Mouse (Mus musculus) skeletal muscle tissue, postnatal 0 days (tissue): ENCODE results near the gene Gm15140. TPM values are rescaled to one million over a fixed set of nuclear protein-coding genes. Genes with fewer than 3 reads are reported as not detected.

Experiments
- polyA plus RNA-seq: library from polyadenylated mRNA; unstranded; fragments of >200 nt; fragmentation: Nextera tagmentation; extraction: Ambion mirVana; gene quantifications from 2 replicates; pipeline ENCODE4 v1.2.1, GENCODE M21; 2015

Gene Gm15140
- not detected in 2 replicates for polyA plus RNA-seq

DNA sequence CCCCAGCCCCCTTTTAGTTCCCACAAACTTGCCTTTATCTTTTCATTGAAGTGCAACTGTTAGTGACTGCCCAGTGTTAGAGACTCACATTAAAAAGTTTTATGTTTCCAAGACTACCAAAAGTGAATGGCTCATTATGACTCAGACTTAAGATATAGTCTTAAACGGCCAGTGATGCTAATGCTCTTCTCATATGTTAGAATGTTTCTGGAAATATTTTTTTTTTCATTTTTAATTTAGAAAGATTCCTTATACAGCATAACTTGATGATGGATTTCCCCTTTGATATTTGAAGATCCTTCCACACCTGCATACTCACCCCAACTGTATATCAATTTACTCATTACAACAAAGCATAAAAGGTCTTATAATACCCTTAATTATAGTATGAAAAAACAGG, at the start of gene Gm15140:
Gene Gm15140 (minus strand): TSS at position 101 of the 400 bp plus-strand sequence.

Other genes with a start within 250 kb of the Gm15140 start
- not detected in 2 replicates for gene Samt1, start 108.0 kb downstream of the Gm15140 start, polyA plus RNA-seq
- not detected in 2 replicates for gene 4921511M17Rik, start 86.9 kb downstream of the Gm15140 start, polyA plus RNA-seq
- gene Gm10057, start 65.6 kb downstream of the Gm15140 start, polyA plus RNA-seq: not detected in 2 replicates
- not detected in 2 replicates for gene 4930524N10Rik, start 222.7 kb upstream of the Gm15140 start, polyA plus RNA-seq